Mouse (Mus musculus) left cerebral cortex, adult 9 months (tissue): Measurements from ENCODE around the gene Akirin2.
A peak's percentile ranks its signal among the peaks of the same experiment; 100 is the strongest.

Experiments
- DNase-seq, 2 experiments: peaks; one replicate each; pipeline ENCODE4 v3.0.0; 2022; ENCODE audit warnings: low spot score in 2 of 2

The Akirin2 gene

DNA sequence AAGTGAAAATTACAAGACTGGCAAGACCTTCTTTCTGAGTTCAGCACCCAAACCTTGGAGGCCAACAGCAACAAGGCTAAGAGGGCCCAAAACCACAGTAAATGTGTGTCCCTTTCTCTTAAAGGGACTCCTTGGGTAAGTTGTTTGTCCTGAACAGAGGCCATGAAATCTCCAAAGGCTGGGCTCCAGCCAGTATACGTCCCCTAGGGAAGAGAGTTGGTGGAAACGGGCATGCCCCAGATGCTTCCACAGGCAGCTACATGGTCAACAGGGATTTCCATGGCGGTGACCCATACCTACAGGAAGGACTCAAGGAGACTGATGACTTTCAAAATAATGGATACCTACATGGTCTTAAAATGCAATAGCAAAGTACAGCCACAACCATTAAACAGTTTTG, 32.7 kb downstream of the Akirin2 start:
- DNase-seq = no peak

DNA sequence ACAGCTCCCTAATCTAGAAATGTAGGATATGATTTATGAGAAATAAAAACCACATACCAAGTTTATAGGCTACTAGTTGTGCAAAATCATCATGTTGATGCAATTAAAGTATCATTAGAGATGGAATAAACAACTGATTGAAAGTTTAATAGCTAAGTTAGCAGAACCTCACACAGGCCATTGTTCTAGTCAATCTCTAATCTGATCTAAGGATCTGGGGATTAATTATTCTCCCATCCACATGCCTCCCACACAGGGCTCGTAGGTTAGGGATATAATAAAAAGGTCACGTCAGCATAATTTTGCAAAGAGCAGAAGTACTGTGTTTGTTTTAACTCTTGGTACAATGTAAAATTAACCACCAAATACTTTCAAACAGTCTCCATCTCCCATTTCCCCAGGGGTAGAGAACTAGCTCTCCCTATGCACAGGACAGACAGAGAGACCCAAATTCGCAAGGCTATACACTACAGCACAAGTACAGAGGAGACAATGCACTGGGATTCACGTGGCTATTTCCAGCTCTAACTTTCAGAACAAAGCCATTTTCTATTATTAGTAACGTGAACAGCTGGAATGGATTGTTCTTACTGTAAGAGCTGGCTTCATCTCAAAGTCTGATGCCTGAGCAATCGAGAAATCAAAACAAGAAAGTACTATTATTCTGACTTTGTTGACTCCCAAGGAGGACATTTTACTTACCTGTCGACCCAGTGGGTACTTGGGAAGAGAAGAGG, 34.3 kb downstream of the Akirin2 start:
- DNase-seq = no peak

DNA sequence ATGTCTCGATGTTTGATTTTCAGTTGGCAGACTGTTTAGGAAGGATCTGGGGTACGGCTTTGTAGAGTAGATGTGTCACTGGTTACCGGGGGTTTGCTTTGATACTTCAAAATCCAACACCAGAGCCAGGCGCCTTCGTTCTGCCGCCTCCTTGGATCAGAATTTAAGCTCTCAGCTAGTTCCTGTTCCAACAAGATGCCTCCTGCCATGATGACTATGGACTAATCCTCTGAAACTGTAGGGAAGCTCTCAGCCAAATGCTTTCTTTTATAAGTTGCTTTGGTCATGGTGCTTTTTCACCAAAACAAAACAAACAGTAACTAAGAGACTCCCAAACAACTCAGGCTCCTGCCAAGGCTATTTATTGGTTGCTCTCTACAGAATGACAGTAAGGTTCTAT, 52.4 kb downstream of the Akirin2 start:
- DNase-seq = no peak

DNA sequence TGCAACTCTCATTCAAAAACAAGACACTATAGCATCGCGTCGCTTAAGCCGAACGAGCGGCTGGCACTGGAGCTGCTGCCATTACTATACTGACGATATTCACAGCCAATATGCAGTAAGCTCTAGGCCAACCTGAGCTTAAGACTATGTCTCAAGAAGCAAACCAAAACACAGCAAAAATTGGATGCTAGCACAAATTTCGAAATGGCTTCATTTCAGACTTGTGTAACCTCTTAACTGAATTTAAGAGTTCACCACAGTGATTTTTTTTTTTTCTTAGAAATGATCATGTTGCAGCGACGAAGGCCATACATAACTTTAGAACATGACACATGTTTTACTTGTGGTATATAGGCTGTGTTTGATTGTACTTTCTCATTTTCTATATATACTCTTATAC, 55.9 kb downstream of the Akirin2 start:
- DNase-seq = no peak

DNA sequence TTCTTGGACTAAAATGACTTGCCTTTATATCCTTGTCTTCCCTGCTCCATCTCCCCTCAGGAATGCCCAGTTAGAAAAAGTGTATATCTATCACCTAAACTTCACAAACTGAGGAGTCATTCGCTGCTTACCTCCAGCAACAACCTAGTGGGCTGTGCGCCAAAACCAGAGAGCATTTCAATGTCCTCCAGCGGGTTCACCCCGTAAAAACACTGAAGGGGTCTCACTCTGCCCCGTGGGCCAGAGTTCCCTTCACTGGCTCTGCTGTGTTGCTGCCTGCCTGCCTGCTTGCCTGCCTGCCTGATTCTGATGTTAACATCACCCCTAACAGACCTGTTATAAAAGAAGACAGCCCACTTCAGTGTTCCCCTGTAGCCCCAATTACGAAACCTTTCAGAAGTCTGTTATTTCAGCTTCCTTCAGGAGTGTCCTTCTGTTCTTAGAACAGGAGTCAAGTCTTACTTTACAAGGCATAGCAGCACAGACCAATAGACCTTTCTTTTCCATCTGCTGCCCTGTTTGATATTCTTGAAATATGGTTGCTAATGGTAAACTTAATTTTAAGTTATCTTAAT, 62.9 kb downstream of the Akirin2 start:
- no peak for DNase-seq

DNA sequence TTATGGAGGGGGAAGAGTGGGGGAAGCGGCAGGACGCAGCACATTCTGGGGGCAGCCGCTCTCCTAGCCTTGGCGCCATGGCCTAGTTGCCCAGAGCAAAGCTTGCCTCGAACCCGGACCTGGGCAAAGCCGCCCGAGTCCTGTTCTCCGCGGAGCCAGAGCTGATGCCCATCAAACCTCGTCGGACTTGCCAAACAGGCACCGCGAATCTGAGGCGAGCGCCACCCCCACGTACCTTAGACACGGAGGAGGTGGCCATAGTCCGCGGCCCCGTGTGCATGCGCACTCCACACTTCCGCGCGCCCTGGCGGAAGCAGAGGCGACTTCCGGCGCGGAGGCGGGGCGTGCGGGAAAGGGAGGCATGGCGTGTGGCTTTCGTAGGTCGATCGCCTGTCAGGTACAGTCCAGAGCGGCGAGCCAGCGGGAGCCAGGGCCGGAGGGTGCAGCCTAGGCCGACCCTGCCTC, 63.9 kb downstream of the Akirin2 start, which contains the start of the genes Orc3 and Rars2:
Gene Orc3 (minus strand): TSS at position 315 of the 465 bp plus-strand sequence.
Gene Rars2 (plus strand): TSS at position 328 of the 465 bp plus-strand sequence.
- peak; percentile 81 to 91 for DNase-seq

DNA sequence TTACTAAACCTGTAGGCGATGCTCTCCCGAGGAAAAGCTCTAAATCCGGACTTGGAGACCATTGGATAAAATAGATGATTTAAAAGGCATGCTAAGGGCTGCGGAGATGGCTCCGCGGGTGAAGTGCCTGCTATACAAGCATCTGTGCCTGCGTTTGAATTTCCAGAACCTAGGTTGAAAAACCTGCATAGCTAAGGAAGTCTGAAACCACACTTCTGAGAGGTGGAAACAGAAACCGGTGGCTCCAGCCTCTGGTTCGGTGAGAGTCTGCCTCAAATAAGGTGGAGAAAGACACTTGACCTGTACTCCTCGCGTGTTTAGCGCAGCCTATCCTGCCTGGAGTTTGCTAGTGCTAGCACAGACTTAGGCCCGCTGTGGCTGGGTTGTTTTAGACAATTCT, 64.6 kb downstream of the Akirin2 start:
- peak in 1 of 2 experiments; percentile 18 for DNase-seq

DNA sequence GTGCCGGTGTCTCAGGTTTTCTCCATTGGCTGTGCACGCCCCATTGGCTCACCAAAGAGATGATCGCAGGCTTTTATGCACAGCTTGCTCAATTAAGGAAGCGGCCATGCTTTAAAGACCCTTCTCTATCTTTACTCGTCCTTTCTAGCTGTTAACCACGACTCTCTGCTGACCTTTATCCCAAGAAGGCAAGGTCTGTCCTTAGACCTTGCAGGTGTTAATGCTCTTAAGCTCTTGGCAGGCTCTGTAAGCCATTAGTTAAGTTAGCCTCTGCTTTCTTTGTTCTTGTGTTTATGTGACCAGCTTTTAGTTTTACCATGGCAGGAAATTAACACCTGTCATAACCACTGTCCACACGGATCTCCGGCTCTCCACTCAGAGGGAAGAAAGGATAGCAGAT, 65.4 kb downstream of the Akirin2 start:
- DNase-seq = no peak
